Mouse (Mus musculus): Measurements from ENCODE around the gene Cadm1. TPM values are rescaled to one million over a fixed set of nuclear protein-coding genes. Genes with fewer than 3 reads are reported as not detected.

The Cadm1 gene
- total RNA-seq, 2 experiments from 2014 or later = 217 to 243 TPM

GRCm38 (mm10) chr9:47753127-47753526 lies 223.2 kb downstream of the Cadm1 start:
- intact Hi-C loops (cut with DNase I) = no loop called here
- no peak for DNase-seq (ENCODE audit: extremely low spot score in 1 of 2, low spot score in 2 of 2)

DNA sequence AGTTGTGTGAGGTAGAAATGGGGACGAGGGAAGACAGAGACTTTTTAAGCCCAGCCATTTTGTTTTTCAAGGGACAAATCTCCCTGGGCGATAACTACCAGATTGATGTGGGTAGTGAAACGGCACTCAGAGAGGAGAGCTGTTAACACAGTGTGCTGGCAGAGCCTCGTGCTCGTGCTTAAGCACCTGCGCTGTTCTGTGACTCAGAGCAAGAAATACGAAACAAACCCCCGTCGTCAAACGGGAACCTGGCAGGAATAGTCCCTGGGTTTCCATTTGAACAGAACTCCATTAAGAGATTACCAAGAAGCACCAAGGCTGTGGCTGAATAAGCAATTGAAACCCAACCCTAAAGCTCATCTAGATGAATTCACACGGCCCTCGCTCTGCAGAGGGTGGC lies 225.1 kb downstream of the Cadm1 start:
- intact Hi-C loops (cut with DNase I) = no loop called here
- no peak for DNase-seq (ENCODE audit: extremely low spot score in 1 of 2, low spot score in 2 of 2)

GRCm38 (mm10) chr9:47757798-47758197 lies 227.8 kb downstream of the Cadm1 start:
- no peak for DNase-seq (ENCODE audit: extremely low spot score in 1 of 2, low spot score in 2 of 2)
- intact Hi-C loops (cut with DNase I) = no loop called here

DNA sequence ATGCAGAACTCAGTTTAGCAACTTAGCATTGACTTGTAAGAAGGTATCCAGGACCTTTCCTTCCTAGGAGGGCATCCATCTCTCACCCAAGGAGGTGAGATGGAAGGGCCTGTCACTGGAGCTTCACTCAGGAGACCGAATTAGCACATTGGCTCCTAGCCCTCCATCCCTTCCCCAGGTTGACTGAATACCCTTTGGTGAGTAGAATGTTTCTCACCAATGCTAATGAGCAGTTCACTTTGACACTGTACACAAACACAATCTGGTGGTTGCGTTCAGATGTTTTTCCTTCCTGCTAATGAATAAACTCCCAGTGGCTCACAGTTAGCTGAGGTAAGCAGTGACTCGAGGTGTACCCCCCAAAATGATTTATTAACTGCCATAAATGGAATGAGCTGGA lies 228.3 kb downstream of the Cadm1 start:
- no peak for DNase-seq (ENCODE audit: extremely low spot score in 1 of 2, low spot score in 2 of 2)
- intact Hi-C loops (cut with DNase I) = no loop called here

GRCm38 (mm10) chr9:47759807-47760206 lies 229.8 kb downstream of the Cadm1 start:
- DNase-seq (ENCODE audit: extremely low spot score in 1 of 2, low spot score in 2 of 2) = no peak
- intact Hi-C loops (cut with DNase I) = no loop called here

DNA sequence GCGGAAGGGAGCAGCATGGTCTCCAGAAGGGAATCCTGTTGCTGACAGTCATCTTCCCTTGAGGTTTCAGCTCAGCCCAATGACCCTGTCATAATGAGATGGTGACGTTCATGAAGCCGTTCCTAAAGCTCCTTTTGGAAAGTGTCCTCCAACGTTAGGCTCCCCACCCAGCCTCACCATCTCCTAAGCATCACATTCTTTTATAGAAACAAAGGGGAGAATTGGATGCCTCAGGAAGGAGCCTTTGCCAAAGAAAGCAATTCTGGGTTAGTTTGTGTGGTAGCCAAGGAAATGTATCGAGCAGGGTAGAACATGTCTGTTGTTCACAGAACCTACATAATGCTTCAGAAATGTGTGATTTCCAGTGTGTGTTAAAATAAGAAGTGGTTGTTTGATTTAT lies 231.6 kb downstream of the Cadm1 start:
- no peak for DNase-seq (ENCODE audit: extremely low spot score in 1 of 2, low spot score in 2 of 2)
- intact Hi-C loops (cut with DNase I) = no loop called here

DNA sequence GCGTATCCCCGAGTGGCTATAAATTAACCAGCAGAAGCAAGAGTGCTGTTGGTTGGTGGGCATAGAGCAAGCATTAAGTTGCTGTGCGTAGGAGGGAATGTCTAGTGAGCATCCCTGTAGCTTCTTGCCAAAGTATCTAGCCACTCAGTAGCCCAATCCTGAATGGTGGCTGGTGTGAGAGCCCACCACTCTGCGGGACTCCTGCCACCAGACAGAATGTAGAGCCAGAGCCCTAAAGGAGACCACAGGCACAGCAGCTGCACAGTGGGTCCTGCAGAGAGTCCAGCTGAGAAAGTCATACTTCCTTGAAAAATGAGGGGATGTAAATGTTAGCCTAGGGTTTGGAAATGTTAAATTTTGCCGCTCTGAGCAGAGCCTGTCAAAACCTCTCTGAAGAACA lies 232.9 kb downstream of the Cadm1 start:
- intact Hi-C loops (cut with DNase I) = no loop called here
- DNase-seq (ENCODE audit: extremely low spot score in 1 of 2, low spot score in 2 of 2) = no peak

DNA sequence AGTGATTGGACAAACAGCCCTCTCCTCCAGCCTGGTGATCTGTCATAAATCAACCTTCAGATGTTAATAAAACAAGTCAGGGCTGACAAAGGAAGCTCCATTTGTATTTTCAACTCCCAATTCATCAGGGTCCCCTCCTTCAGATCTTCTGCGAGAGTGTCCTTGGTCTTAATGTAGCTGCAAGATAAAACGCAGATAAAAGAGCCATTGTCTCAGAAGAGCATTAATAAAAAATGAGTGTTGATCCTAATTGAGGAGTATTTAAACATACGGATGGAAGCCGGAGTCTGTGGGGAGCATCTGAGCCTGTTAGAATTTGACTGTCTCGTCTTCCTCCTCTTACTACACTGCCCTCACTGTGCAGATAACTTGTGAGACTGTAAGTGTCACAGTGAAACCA lies 234.9 kb downstream of the Cadm1 start:
- no peak for DNase-seq (ENCODE audit: extremely low spot score in 1 of 2, low spot score in 2 of 2)
- intact Hi-C loops (cut with DNase I) = no loop called here

GRCm38 (mm10) chr9:47765323-47765722 lies 235.3 kb downstream of the Cadm1 start:
- intact Hi-C loops (cut with DNase I) = no loop called here
- DNase-seq (ENCODE audit: extremely low spot score in 1 of 2, low spot score in 2 of 2) = no peak

- no peak for DNase-seq (ENCODE audit: extremely low spot score in 1 of 2, low spot score in 2 of 2)
- intact Hi-C loops (cut with DNase I) = no loop called here
These were observed 236.4 kb downstream of the Cadm1 start for GRCm38 (mm10) chr9:47766342-47766741.

DNA sequence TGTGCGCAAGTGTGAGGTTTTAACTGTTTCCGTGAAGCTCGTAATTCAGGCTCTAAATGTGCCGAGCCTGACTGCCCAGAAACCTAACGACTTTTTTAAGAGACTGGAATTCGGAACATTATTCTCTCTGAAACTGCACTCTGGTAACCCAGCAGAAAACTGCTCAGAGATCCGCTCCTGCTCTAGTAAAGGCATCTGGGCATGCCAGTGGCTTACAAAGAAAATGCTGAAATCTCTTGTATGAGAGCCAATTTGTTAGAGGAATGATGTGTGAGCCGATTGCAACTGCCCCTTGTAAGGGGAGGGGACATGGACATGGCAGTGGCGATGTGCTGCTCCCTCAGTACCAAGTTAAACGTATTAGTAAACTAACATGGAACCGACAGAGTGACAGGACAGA lies 240.9 kb downstream of the Cadm1 start:
- intact Hi-C loops (cut with DNase I) = no loop called here
- no peak for DNase-seq (ENCODE audit: extremely low spot score in 1 of 2, low spot score in 2 of 2)

DNA sequence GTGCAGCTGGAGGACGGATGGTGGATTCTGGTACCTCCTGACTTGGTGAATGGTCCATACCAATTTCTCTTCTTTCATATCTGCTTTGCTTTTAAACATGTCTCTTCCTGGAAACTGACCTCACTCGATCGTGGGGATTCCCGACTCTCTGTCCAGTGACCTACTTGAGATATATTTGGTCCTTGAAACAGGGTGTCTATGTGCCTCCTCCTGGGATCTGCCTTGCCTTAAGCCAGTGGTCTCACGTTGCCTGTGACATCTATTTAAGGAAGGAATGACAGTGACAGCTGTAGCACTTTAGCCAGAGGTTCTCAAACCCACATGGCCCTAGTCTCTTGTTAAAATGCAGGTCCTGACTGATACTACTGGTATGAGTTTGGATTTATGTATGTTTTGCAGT lies 242.0 kb downstream of the Cadm1 start:
- intact Hi-C loops (cut with DNase I) = no loop called here

GRCm38 (mm10) chr9:47772750-47773149 lies 242.8 kb downstream of the Cadm1 start:
- DNase-seq (ENCODE audit: extremely low spot score in 1 of 2, low spot score in 2 of 2) = no peak
- intact Hi-C loops (cut with DNase I) = no loop called here

More for the DNA sequence above, 242.0 kb downstream of the Cadm1 start:
- no peak for DNase-seq (ENCODE audit: extremely low spot score in 1 of 2, low spot score in 2 of 2)

DNA sequence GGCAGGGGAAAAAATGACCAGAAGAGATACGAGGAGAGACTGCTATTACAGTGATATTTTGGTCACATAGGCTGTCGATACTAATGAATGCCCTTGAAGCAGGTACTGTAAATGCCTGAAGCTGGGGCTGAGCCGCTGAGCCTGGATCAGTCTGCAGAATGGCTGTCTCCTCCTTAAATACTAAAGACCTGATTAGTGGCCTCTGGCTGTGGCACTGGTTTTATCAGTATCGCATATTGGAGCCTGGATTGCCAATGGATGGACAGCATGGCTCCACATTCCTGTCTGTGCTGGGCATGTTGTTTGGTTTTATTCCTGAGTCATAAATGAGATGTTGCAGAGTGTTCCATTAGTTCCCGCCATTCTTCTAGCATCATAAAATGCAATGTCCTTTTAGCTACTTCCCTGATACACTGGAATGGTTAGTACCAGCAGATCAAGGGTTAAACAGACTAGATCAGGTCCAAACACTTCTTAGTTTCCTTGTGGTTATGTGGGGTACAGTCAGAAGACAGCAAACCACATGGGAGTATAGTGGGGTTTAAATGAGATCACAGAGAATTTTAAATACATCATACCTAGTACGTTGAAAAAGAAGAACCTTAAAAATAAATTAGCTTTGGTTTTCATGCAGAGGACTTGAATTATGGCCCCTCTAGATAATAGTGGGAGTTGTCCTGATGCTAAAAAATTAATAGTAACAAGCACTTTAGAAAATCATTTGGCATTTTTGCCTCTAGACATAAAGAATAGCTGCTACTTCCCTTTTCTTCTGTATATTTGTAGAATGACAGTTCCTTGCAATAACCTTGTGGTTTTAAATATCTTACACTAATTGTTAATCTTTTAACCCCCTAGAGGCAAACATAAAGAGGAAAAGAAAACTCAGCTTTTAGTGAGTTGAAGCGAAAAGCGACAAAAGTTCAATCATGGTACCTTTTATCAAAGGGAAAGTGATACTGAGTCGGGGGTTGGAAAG lies 247.3 kb downstream of the Cadm1 start:
- intact Hi-C loops (cut with DNase I) = no loop called here
- no peak for DNase-seq (ENCODE audit: extremely low spot score in 1 of 2, low spot score in 2 of 2)

DNA sequence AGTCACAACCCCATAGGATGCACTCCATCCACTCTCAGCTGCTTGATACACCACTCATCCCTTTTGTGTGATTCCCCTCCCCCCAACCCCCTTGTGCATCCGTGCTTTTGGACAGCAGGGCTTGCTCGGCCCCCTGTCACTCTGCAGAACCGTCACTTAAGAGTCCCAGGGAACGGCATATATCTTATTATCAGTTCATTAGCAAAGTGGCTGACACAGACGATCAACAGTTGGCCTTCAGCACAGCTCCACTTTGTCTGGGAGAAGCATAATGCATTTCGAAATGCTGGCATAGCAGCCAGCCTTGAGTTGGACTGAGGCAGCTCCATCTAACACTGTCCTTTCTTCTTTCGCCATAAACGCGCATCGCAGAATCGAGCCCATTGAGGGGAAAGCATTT lies 248.5 kb downstream of the Cadm1 start:
- DNase-seq (ENCODE audit: extremely low spot score in 1 of 2, low spot score in 2 of 2) = no peak
- intact Hi-C loops (cut with DNase I) = no loop called here

DNA sequence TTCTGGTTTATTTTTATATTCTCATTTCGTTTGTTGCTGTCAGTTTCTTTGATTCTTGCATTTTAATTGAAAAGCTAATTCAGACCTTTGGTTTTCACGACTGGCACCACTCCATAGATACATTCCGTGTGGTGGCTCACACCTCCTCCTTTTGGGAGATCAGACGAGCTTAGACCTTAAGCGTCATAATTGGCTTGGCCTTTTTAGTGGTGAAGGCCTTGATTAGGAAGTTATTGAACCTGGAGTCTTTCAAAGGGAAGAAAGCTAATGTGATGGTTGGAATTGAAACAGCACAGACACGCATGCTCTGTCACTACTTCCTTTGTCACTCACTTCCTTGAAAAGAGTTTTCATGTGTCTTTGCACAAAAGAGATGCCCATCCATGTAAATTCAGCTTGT lies 249.3 kb downstream of the Cadm1 start:
- no peak for DNase-seq (ENCODE audit: extremely low spot score in 1 of 2, low spot score in 2 of 2)
- intact Hi-C loops (cut with DNase I) = no loop called here

DNA sequence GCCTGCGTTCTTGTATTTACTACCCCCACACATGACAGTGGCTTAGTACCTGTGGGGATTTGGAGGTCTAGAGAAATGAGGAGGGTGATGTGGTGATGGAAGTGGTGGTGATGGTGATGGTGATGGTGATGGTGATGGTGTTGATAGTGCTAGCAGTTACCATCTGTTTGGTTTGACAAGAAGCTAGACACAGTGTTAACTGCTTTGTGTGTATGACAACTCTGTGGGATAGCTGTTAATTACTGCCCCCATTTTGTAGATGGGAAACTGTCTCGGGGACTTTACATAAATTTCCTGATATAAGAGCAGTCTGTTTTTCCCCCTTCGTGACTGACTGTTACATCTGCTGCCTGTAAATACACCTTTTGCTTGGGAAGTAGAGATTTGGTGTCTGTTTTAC lies 256.7 kb downstream of the Cadm1 start:
- intact Hi-C loops (cut with DNase I) = no loop called here
- DNase-seq (ENCODE audit: extremely low spot score in 1 of 2, low spot score in 2 of 2) = no peak

GRCm38 (mm10) chr9:47798478-47798877 lies 268.5 kb downstream of the Cadm1 start:
- DNase-seq (ENCODE audit: extremely low spot score in 1 of 2, low spot score in 2 of 2) = peak in 1 of 2 experiments; percentile 23

GRCm38 (mm10) chr9:47801242-47801641 lies 271.3 kb downstream of the Cadm1 start:
- no peak for DNase-seq (ENCODE audit: extremely low spot score in 1 of 2, low spot score in 2 of 2)
- intact Hi-C loops (cut with DNase I) = no loop called here

More at GRCm38 (mm10) chr9:47798478-47798877, 268.5 kb downstream of the Cadm1 start:
- intact Hi-C loops (cut with DNase I) = no loop called here

DNA sequence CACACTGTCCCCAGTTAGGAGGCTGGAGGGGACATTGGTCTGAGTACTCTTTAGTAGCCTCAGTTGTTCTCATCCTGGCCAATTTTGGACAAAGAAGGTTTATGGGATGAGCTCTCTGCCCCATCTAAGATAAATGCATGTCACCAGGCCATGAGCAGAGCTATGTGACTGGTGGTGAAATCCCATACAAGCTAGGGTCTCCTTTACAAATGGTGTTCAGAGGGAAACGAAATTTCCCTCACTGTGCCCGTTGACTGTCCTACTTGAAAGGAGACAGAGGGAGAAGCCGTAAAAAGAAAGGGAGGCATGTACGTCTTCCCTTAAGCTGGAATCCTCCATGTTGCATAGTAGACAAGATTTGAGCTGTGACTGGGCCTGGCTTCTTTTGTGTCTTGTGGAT lies 272.6 kb downstream of the Cadm1 start:
- intact Hi-C loops (cut with DNase I) = no loop called here
- DNase-seq (ENCODE audit: extremely low spot score in 1 of 2, low spot score in 2 of 2) = no peak

All from left cerebral cortex, postnatal 10 days (tissue).